Mouse (Mus musculus) forebrain, postnatal 0 days (tissue): ENCODE measurements at regions not wholly inside any gene's neighbourhood (a gene's known extent, or its start where the extent isn't known, plus 50 kb on each side); places are given as distances from the start of the nearest gene placed in this dataset.

Experiments
- ATAC-seq: fragments of 200-750 bp; cut with Nextera tagmentation; 2 replicates; pipeline ENCODE4 v1.8.0; 2017; ENCODE audit warnings: mild to moderate bottlenecking, moderate library complexity
- DNase-seq: peaks from one replicate; pipeline ENCODE4 v3.0.0-alpha.2; 2015
- H3K27ac ChIP-seq: fragments of 300-500 bp; sonication (generic); 2 replicates; pipeline ENCODE4 v1.5.1; 2014; ENCODE audit warnings: low read depth, mild to moderate bottlenecking, antibody characterized with exemption, low read length, moderate library complexity, mixed read lengths
- H3K27me3 ChIP-seq: fragments of 300-500 bp; sonication (generic); 2 replicates; pipeline ENCODE4 v1.6.1; 2014; ENCODE audit warnings: mild to moderate bottlenecking, low read length, mixed read lengths; ENCODE audit not compliant: insufficient read depth
- H3K36me3 ChIP-seq: fragments of 300-500 bp; sonication (generic); 2 replicates; pipeline ENCODE4 v1.6.1; 2014; ENCODE audit warnings: mild to moderate bottlenecking, moderate library complexity; ENCODE audit not compliant: insufficient read depth
- H3K4me1 ChIP-seq: fragments of 300-500 bp; sonication (generic); 2 replicates; pipeline ENCODE4 v1.6.1; 2014; ENCODE audit warnings: antibody characterized with exemption; ENCODE audit not compliant: insufficient read depth
- H3K4me2 ChIP-seq: fragments of 300-500 bp; sonication (generic); 2 replicates; pipeline ENCODE4 v1.6.1; 2014; ENCODE audit warnings: low read depth, mild to moderate bottlenecking, moderate library complexity
- H3K4me3 ChIP-seq: fragments of 300-500 bp; sonication (generic); 2 replicates; pipeline ENCODE4 v1.5.1; 2014; ENCODE audit warnings: low read depth, low read length, mixed read lengths
- H3K9ac ChIP-seq: fragments of 300-500 bp; sonication (generic); 2 replicates; pipeline ENCODE4 v1.6.1; 2014; ENCODE audit warnings: mild to moderate bottlenecking
- H3K9me3 ChIP-seq: fragments of 300-500 bp; sonication (generic); 2 replicates; pipeline ENCODE4 v1.6.1; 2016; ENCODE audit warnings: low read length
- CTCF ChIP-seq: sonication (generic); IDR thresholded peaks from 2 replicates; pipeline ENCODE4 v1.5.1; 2016; ENCODE audit warnings: antibody characterized with exemption, control low read depth, low read depth
- WGBS: fragments of 180-500 bp; shearing (Covaris S2); extraction: QIAGEN DNeasy Blood & Tissue Kit; methylation state at CpG from one replicate; pipeline ENCODE4 v1.1.7; 2014; 5-methylcytosine and 5-hydroxymethylcytosine counted together

DNA sequence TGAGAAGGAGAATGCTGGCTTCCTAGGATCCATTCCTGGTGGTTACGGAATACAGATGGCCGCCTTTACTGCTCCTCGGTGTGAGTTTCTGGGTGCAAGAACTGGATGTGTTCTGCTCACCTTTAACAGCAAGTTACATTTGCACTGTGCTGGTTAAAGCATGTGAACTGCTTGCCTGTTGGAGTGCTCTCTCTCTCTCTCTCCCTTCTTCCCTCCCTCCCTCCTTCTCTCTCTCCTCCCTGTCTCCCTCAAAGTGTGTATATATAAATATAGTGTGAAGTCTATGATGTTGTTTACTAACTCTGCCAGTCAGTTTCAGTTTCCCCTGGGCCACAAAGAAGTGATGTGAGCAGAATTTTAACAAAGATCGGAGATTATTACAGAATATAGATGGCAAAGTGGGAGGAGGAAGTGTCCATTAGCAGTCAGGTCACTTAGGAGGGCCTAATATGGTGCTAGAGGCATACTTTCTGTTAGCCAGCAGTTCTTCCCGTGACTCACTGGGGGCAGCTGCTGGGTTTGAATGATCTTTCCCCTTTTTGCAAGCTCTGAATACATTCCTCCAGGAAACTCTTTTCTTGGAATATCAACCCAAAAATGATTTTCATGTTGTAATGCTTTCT is 1453.5 kb downstream of the Slc22a22 start:
- H3K27ac ChIP-seq, result no peak overlapping the region
- 78% methylated on average over 5 of the region's 5 CpGs for WGBS
- no peak for DNase-seq

DNA sequence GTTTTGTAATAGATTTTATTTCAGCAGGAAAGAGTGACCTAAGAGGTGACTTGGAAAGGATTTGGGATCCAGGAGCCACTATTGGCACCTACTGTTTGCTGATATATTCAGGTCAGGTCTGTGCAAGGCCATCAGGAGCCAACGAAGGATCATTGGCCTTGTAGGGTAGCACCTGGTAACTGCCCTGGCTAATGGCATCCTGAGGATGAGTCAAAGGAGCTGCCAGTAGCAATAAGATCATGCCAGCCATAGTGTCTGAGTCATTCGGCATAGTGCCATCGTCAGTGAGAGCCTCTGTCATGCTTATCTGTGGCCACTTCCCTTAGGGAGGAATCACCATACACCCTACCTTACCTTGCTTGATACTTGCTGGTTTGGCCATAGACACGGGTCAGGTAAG is 1455.1 kb downstream of the Slc22a22 start:
- ATAC-seq, result no peak
- Histone ChIP-seq H3K36me3 (no peaks in the 10 kb centered on the region), H3K27ac (no peak overlapping the region), H3K9me3 (no peaks in the 10 kb centered on the region), H3K9ac (no peak overlapping the region), H3K4me1 (no peaks in the 10 kb centered on the region), H3K4me2 (no peak overlapping the region), H3K4me3 (no peak overlapping the region), H3K27me3 (no peaks in the 10 kb centered on the region)
- no peak for TF ChIP-seq CTCF
- DNase-seq, result no peak
- WGBS, result 89% methylated on average over 4 of the region's 4 CpGs

More for the DNA sequence above, 1453.5 kb downstream of the Slc22a22 start:
- H3K4me2 ChIP-seq, result no peak overlapping the region
- no peaks in the 10 kb centered on the region for H3K9me3 ChIP-seq
- no peaks in the 10 kb centered on the region for H3K36me3 ChIP-seq
- no peak for TF ChIP-seq CTCF
- no peak overlapping the region for H3K9ac ChIP-seq
- H3K4me3 ChIP-seq, result no peak overlapping the region
- no peaks in the 10 kb centered on the region for H3K4me1 ChIP-seq
- H3K27me3 ChIP-seq, result no peaks in the 10 kb centered on the region
- no peak for ATAC-seq

DNA sequence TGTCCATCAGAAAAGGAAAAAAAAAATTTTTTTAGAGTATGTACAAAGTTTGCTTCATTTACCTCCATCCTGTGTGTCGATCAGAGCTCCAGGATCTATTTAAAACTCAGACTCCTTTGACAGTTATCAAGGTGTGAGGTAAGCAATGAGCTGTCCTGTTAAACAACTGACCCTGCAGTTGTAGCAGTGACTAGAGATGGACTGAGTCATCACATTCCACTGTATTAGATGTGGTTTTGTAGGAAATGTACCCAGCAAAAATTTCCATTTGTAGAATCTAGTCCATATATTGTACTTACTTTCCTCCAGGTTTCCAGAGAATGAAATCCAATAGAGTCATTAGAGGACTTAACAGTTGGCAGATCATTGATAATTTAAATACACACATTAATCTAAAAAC is 1459.3 kb downstream of the Slc22a22 start:
- Histone ChIP-seq H3K9me3 (no peaks in the 10 kb centered on the region), H3K36me3 (no peaks in the 10 kb centered on the region), H3K27ac (no peak overlapping the region), H3K4me3 (no peak overlapping the region), H3K27me3 (no peaks in the 10 kb centered on the region), H3K4me2 (no peak overlapping the region), H3K9ac (no peak overlapping the region), H3K4me1 (no peaks in the 10 kb centered on the region)
- TF ChIP-seq CTCF, result no peak
- ATAC-seq, result no peak
- DNase-seq, result no peak
- 83% methylated on average over 1 of the region's 1 CpGs for WGBS

DNA sequence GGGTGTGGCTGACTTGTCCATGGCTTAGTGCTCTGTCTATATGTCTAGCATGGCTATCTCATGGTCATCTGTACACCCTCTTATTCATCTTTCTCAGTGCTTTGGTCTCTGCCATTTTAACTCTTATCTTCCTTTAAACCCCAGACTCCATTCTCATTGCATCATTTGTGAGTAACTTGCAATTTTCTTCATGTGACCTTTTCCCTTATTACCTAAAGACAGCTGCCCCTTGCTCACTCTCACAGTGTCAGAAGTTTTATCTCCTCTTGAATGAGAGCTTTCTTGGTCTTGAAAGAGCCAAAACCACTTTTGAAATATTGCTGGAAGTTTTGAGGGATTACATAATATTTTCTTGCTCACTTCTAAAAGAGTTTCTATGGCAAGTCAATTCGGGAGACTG is 1459.9 kb downstream of the Slc22a22 start:
- Histone ChIP-seq H3K27ac (no peak overlapping the region), H3K4me3 (no peak overlapping the region), H3K9me3 (no peaks in the 10 kb centered on the region), H3K36me3 (no peaks in the 10 kb centered on the region), H3K4me2 (no peak overlapping the region), H3K27me3 (no peaks in the 10 kb centered on the region), H3K4me1 (no peaks in the 10 kb centered on the region), H3K9ac (no peak overlapping the region)
- ATAC-seq (no peak), DNase-seq (no peak)
- 95% methylated on average over 1 of the region's 1 CpGs for WGBS
- no peak for TF ChIP-seq CTCF

DNA sequence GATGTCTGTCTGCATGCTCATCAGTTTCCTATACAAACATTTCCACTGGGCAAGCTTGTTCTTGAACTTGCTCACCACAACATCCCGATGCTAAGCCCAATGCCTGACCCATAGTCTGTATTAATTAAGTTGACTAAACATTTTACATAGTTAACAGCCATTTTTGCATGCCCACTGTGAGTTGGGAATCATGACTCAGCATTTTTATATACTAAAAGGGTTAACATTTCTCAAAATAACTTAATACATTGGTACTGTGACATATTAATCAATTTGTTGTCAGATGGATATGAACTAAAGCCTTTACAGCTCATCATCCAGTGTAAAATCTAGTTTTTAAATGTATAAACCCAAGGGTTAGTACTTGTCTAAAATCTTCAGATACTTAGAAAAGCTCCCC is 1461.4 kb downstream of the Slc22a22 start:
- no peak overlapping the region for H3K4me3 ChIP-seq
- H3K9me3 ChIP-seq, result no peaks in the 10 kb centered on the region
- H3K9ac ChIP-seq, result no peak overlapping the region
- TF ChIP-seq CTCF, result no peak
- no peak for ATAC-seq
- no peaks in the 10 kb centered on the region for H3K4me1 ChIP-seq
- 77% methylated on average over 1 of the region's 1 CpGs for WGBS
- no peak overlapping the region for H3K4me2 ChIP-seq
- DNase-seq, result no peak
- no peaks in the 10 kb centered on the region for H3K36me3 ChIP-seq
- H3K27me3 ChIP-seq, result no peaks in the 10 kb centered on the region
- no peak overlapping the region for H3K27ac ChIP-seq

DNA sequence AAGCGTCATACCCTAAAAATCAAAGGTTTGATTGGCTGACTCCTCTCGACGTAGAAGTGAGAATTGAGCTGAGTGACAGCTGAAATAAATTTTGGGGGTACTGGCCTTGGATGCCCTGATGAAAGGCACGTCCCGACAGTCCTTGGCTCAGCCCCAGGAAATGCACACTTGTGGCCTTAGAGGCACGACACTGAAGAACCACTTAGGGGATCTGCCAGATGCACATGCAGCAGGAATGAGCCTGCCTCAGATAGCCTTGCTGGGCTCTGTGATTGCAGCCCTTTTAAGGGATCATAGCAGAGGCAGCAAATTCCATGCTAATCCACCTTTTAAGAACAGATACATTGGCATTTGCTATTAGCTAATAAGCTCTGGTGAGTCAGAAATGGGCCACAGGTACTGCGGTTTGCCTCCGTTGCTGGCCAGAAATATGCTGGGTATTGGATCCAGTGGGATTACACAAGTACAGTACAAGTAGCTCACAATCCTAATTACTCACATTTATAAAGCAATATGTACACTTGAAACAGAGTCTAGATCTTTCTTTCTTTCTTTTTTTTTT is 1463.3 kb downstream of the Slc22a22 start:
- no peak for DNase-seq
- H3K4me2 ChIP-seq, result no peak overlapping the region
- H3K27me3 ChIP-seq, result no peaks in the 10 kb centered on the region
- no peak overlapping the region for H3K27ac ChIP-seq
- H3K9ac ChIP-seq, result no peak overlapping the region
- ATAC-seq, result no peak
- TF ChIP-seq CTCF, result no peak
- no peak overlapping the region for H3K4me3 ChIP-seq
- no peaks in the 10 kb centered on the region for H3K4me1 ChIP-seq
- WGBS, result 71% methylated on average over 8 of the region's 8 CpGs
- no peaks in the 10 kb centered on the region for H3K36me3 ChIP-seq
- no peaks in the 10 kb centered on the region for H3K9me3 ChIP-seq

DNA sequence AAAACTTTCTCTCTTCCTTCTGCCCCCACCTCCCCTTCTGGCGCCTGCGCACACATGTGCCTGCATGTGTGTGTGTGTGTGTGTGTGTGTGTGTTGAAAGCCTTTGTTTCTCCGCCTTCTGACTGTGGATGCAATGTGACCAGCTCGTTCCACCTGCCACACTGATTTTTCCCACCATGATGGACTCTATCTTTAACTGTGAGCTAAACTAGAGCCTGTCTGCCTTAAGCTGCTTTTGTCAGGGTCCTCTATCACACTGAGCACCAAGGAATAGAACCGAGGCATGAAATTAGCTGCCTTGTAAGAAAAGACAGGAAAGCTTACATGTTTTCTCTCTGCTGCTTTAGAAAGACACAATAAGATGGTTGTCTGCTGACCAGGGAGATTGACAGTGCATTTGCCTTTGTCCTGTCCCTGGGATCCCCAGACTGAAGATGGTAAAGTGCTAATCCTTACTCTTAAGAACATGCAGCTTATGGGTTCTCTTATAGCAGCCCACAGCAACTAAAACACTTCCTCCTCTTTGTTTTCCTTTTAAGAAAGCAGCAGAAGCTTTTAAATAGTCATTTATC is 1468.7 kb downstream of the Slc22a22 start:
- no peak overlapping the region for H3K9ac ChIP-seq
- no peak overlapping the region for H3K27ac ChIP-seq
- H3K27me3 ChIP-seq, result no peaks in the 10 kb centered on the region
- H3K9me3 ChIP-seq, result no peaks in the 10 kb centered on the region
- H3K4me2 ChIP-seq, result no peak overlapping the region
- H3K4me3 ChIP-seq, result no peak overlapping the region
- WGBS, result 59% methylated on average over 5 of the region's 5 CpGs
- H3K36me3 ChIP-seq, result no peaks in the 10 kb centered on the region
- H3K4me1 ChIP-seq, result no peaks in the 10 kb centered on the region
- no peak for TF ChIP-seq CTCF
- DNase-seq (no peak), ATAC-seq (no peak)
